Mouse (Mus musculus): ENCODE data around the gene Flnc. TPM values are rescaled to one million over a fixed set of nuclear protein-coding genes. Genes with fewer than 3 reads are reported as not detected.
A peak's percentile ranks its signal among the peaks of the same experiment; 100 is the strongest.

The Flnc gene
- polyA plus RNA-seq, 1 experiment from 2014 or later = 5.8 TPM

GRCm38 (mm10) chr6:29467583-29468354 lies 34.7 kb downstream of the Flnc start, which contains the start of gene Atp6v1f:
Gene Atp6v1f, plus strand, starts transcription at chr6:29467718.
- peak; percentile 95 for ATAC-seq (ENCODE audit: low read depth)
- peak within 1 kb of the TSS; percentile 85 for H3K4me3 ChIP-seq (ENCODE audit: low read length)
- H3K27me3 ChIP-seq (ENCODE audit: control insufficient read depth, insufficient read depth, low read depth, low read length) = no peaks in the 10 kb centered on the region
- H3K4me2 ChIP-seq (ENCODE audit: low read depth, low read length) = peak within 1 kb of the TSS; percentile 82
- no peaks in the 10 kb centered on the region for H3K9me3 ChIP-seq (ENCODE audit: control insufficient read depth, low read length)
- peaks cover 11% of the 10 kb centered on the region for H3K36me3 ChIP-seq (ENCODE audit: control insufficient read depth, insufficient read depth, low read length)
- WGBS = under 1% methylated on average over 39 of the region's 39 CpGs
- H3K27ac ChIP-seq (ENCODE audit: low read length) = peak within 1 kb of the TSS; percentile 59
- H3K9ac ChIP-seq (ENCODE audit: low read length) = peak within 1 kb of the TSS; percentile 81
- peaks cover 5% of the 10 kb centered on the region; the same call in 1 of the 2 replicates for H3K4me1 ChIP-seq (replicated peaks; ENCODE audit: control insufficient read depth, insufficient read depth, low read length)

- Histone ChIP-seq H3K27me3 (ENCODE audit: control insufficient read depth, insufficient read depth, low read depth, low read length) (no peaks in the 10 kb centered on the region), H3K9ac (ENCODE audit: low read length) (no peak overlapping the region), H3K4me3 (ENCODE audit: low read length) (peak overlapping the region; percentile 85)
These were observed 35.8 kb downstream of the Flnc start for GRCm38 (mm10) chr6:29468851-29469250.

GRCm38 (mm10) chr6:29471137-29471536 lies 38.1 kb downstream of the Flnc start, which contains the start of gene Atp6v1fnb:
Gene Atp6v1fnb, plus strand, starts transcription at chr6:29471437.
- 92% methylated on average over 4 of the region's 4 CpGs for WGBS
- Histone ChIP-seq H3K27ac (ENCODE audit: low read length) (no peak within 1 kb of the TSS), H3K27me3 (ENCODE audit: control insufficient read depth, insufficient read depth, low read depth, low read length) (no peaks in the 10 kb centered on the region; the same call in 1 of the 2 replicates), H3K4me2 (ENCODE audit: low read depth, low read length) (no peak within 1 kb of the TSS), H3K4me1 (replicated peaks; ENCODE audit: control insufficient read depth, insufficient read depth, low read length) (peaks cover 14% of the 10 kb centered on the region), H3K9ac (ENCODE audit: low read length) (no peak within 1 kb of the TSS), H3K9me3 (ENCODE audit: control insufficient read depth, low read length) (no peaks in the 10 kb centered on the region), H3K4me3 (ENCODE audit: low read length) (no peak within 1 kb of the TSS), H3K36me3 (ENCODE audit: control insufficient read depth, insufficient read depth, low read length) (peaks cover 11% of the 10 kb centered on the region)
- ATAC-seq (ENCODE audit: low read depth) = no peak

More at GRCm38 (mm10) chr6:29468851-29469250, 35.8 kb downstream of the Flnc start:
- Histone ChIP-seq H3K4me2 (ENCODE audit: low read depth, low read length) (peak overlapping the region; percentile 82), H3K9me3 (ENCODE audit: control insufficient read depth, low read length) (no peaks in the 10 kb centered on the region), H3K36me3 (ENCODE audit: control insufficient read depth, insufficient read depth, low read length) (peaks cover 11% of the 10 kb centered on the region), H3K27ac (ENCODE audit: low read length) (no peak overlapping the region), H3K4me1 (replicated peaks; ENCODE audit: control insufficient read depth, insufficient read depth, low read length) (peaks cover 9% of the 10 kb centered on the region)
- ATAC-seq (ENCODE audit: low read depth) = no peak
- WGBS = 79% methylated on average over 3 of the region's 3 CpGs

- peaks cover 9% of the 10 kb centered on the region for H3K4me1 ChIP-seq (replicated peaks; ENCODE audit: control insufficient read depth, insufficient read depth, low read length)
- H3K9ac ChIP-seq (ENCODE audit: low read length) = peak overlapping the region; percentile 65
- peak overlapping the region; percentile 77 for H3K4me2 ChIP-seq (ENCODE audit: low read depth, low read length)
- ATAC-seq (ENCODE audit: low read depth) = peak; percentile 97
- H3K27me3 ChIP-seq (ENCODE audit: control insufficient read depth, insufficient read depth, low read depth, low read length) = no peaks in the 10 kb centered on the region; the same call in 1 of the 2 replicates
- 3% methylated on average over 29 of the region's 33 CpGs for WGBS
- H3K4me3 ChIP-seq (ENCODE audit: low read length) = peak overlapping the region; percentile 55
- H3K9me3 ChIP-seq (ENCODE audit: control insufficient read depth, low read length) = no peaks in the 10 kb centered on the region
- H3K36me3 ChIP-seq (ENCODE audit: control insufficient read depth, insufficient read depth, low read length) = peaks cover 11% of the 10 kb centered on the region
- H3K27ac ChIP-seq (ENCODE audit: low read length) = no peak overlapping the region
These were observed 41.1 kb downstream of the Flnc start for GRCm38 (mm10) chr6:29473941-29474691.

DNA sequence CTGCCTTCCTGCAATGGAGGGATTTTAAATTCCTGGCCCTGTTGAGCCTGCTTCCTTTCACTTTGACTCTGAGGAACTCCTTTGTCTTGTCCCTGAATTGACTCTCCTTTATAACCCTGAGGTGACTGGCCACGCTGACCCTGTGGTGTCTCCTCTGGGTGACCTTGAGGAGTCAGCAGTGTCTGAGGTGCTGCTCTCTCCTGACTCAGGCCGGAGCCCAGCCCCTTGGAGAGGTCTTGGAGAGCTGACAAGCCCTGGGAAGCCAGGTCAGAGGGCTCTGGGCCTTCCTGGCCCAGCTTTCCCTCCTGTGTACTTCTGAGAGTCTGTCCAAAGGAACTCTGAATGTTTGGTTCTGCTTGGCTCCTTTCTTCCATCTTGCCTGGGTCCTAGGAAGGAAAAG lies 41.7 kb downstream of the Flnc start:
- Histone ChIP-seq H3K4me2 (ENCODE audit: low read depth, low read length) (no peak overlapping the region), H3K36me3 (ENCODE audit: control insufficient read depth, insufficient read depth, low read length) (peaks cover 11% of the 10 kb centered on the region), H3K9me3 (ENCODE audit: control insufficient read depth, low read length) (no peaks in the 10 kb centered on the region), H3K4me1 (replicated peaks; ENCODE audit: control insufficient read depth, insufficient read depth, low read length) (peaks cover 9% of the 10 kb centered on the region), H3K27ac (ENCODE audit: low read length) (no peak overlapping the region), H3K4me3 (ENCODE audit: low read length) (no peak overlapping the region), H3K27me3 (ENCODE audit: control insufficient read depth, insufficient read depth, low read depth, low read length) (no peaks in the 10 kb centered on the region; the same call in 1 of the 2 replicates), H3K9ac (ENCODE audit: low read length) (no peak overlapping the region)
- no peak for ATAC-seq (ENCODE audit: low read depth)
- WGBS = 63% methylated on average over 2 of the region's 2 CpGs

DNA sequence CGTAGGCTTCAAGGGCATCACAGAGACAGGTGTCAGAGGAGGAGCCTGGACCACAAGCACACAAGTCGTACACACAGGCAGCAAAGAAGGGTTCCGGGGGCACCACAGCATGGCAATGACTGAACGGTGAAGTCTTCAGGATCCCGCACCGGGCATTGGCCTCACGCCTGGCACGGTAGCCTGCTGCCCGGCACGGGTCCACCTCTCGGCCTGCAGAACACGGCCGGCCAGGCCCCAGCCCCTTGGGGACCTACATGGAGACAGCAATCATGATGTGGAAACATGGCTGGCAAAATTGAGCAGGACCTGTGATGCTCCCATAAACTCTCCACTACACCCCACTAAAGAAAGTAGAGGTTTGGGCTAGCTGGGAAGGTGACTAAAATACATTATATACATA lies 49.6 kb downstream of the Flnc start:
- no peak overlapping the region for H3K9ac ChIP-seq (ENCODE audit: low read length)
- peaks cover 3% of the 10 kb centered on the region; the same call in 1 of the 2 replicates for H3K4me1 ChIP-seq (replicated peaks; ENCODE audit: control insufficient read depth, insufficient read depth, low read length)
- no peak overlapping the region for H3K4me2 ChIP-seq (ENCODE audit: low read depth, low read length)
- H3K9me3 ChIP-seq (ENCODE audit: control insufficient read depth, low read length) = no peaks in the 10 kb centered on the region
- H3K4me3 ChIP-seq (ENCODE audit: low read length) = no peak overlapping the region
- ATAC-seq (ENCODE audit: low read depth) = no peak
- H3K36me3 ChIP-seq (ENCODE audit: control insufficient read depth, insufficient read depth, low read length) = no peaks in the 10 kb centered on the region
- WGBS = 91% methylated on average over 13 of the region's 13 CpGs
- no peak overlapping the region for H3K27ac ChIP-seq (ENCODE audit: low read length)
- no peaks in the 10 kb centered on the region for H3K27me3 ChIP-seq (ENCODE audit: control insufficient read depth, insufficient read depth, low read depth, low read length)

- Histone ChIP-seq H3K4me3 (ENCODE audit: low read length) (peak overlapping the region; percentile 52), H3K9ac (ENCODE audit: low read length) (peak overlapping the region; percentile 52), H3K4me1 (replicated peaks; ENCODE audit: control insufficient read depth, insufficient read depth, low read length) (peaks cover 3% of the 10 kb centered on the region; the same call in 1 of the 2 replicates), H3K9me3 (ENCODE audit: control insufficient read depth, low read length) (no peaks in the 10 kb centered on the region), H3K36me3 (ENCODE audit: control insufficient read depth, insufficient read depth, low read length) (no peaks in the 10 kb centered on the region), H3K4me2 (ENCODE audit: low read depth, low read length) (peak overlapping the region; percentile 88), H3K27ac (ENCODE audit: low read length) (no peak overlapping the region), H3K27me3 (ENCODE audit: control insufficient read depth, insufficient read depth, low read depth, low read length) (no peaks in the 10 kb centered on the region)
- 5% methylated on average over 26 of the region's 26 CpGs for WGBS
- peak; percentile 65 for ATAC-seq (ENCODE audit: low read depth)
These were observed 51.9 kb downstream of the Flnc start for GRCm38 (mm10) chr6:29484716-29485559.

DNA sequence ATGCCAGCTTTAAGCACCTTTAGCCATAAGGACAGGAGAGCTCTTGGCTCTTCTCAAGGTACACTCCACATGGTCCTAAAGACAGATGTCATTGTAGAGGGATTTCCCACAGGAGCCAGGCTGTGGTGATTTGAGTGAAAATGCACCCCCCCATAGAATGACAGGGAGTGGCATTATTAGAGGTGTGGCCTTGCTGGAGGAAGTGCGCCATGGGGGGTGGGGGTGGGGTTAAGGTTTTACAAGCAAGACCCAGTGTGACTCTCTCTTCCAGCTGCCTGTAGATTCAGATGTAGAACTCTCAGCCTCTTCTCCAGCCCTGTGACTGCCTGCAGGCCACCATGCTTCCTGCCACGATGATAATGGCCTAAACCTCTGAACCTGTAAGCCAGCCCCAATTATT lies 52.9 kb downstream of the Flnc start:
- Histone ChIP-seq H3K36me3 (ENCODE audit: control insufficient read depth, insufficient read depth, low read length) (no peaks in the 10 kb centered on the region), H3K4me2 (ENCODE audit: low read depth, low read length) (no peak overlapping the region), H3K9me3 (ENCODE audit: control insufficient read depth, low read length) (no peaks in the 10 kb centered on the region), H3K9ac (ENCODE audit: low read length) (no peak overlapping the region), H3K27me3 (ENCODE audit: control insufficient read depth, insufficient read depth, low read depth, low read length) (no peaks in the 10 kb centered on the region), H3K27ac (ENCODE audit: low read length) (no peak overlapping the region), H3K4me3 (ENCODE audit: low read length) (no peak overlapping the region), H3K4me1 (replicated peaks; ENCODE audit: control insufficient read depth, insufficient read depth, low read length) (peaks cover 3% of the 10 kb centered on the region; the same call in 1 of the 2 replicates)
- no peak for ATAC-seq (ENCODE audit: low read depth)
- 50% methylated on average over 2 of the region's 2 CpGs for WGBS
